Mouse (Mus musculus) adrenal gland (tissue): ENCODE data around the gene Hbb-bt.
"Not testable (repeated sequence)": the region's sequence is repeated elsewhere in the genome, so short reads cannot be mapped to it uniquely, and the experiment has no call there.

ENCODE experiments used
- intact Hi-C: fragments of 180-260 bp; cut with DNase I; formaldehyde crosslinking; loops from one replicate; pipeline ENCODE4 v1.15.1; 2025
- long read RNA-seq, 2 experiments: library from polyadenylated mRNA; unstranded; transcript quantifications; one replicate each; pipeline ENCODE4 v2.0.0; 2020; ENCODE audit warnings: borderline replicate concordance in 1 of 2; ENCODE audit not compliant: insufficient replicate concordance in 1 of 2

Hbb-bt gene
- long read RNA-seq, experiment 1, transcript Hbb-bt-201 (3 exons, 703 nt): major isoform, 55 of 57 reads
- long read RNA-seq, experiment 1, partial matches to known transcripts: 1 of 57 reads
- long read RNA-seq, experiment 1, other reads (novel, unspliced or antisense): 1 of 57 reads
- long read RNA-seq, experiment 2, transcript Hbb-bt-201 (3 exons, 703 nt): major isoform, 78 of 79 reads
- long read RNA-seq, experiment 2, partial matches to known transcripts: 1 of 79 reads
- long read RNA-seq, experiment 2, other reads (novel, unspliced or antisense): 0 of 79 reads

- intact Hi-C loops: no loop called here
Measured at GRCm38 (mm10) chr7:103813766-103814165, at the start of gene Hbb-bt. TSS of gene Hbb-bt (minus strand) at chr7:103813996.

- intact Hi-C loops: no loop called here
Measured at GRCm38 (mm10) chr7:103861531-103861930, 47.7 kb upstream of the Hbb-bt start.

GRCm38 (mm10) chr7:103860855-103861254 is 47.1 kb upstream of the Hbb-bt start:
- intact Hi-C loops: no loop called here

- intact Hi-C loops: no loop called here
Measured at GRCm38 (mm10) chr7:103859076-103859475, 45.3 kb upstream of the Hbb-bt start.

GRCm38 (mm10) chr7:103854669-103855068 is 40.9 kb upstream of the Hbb-bt start:
- intact Hi-C loops: no loop called here

- intact Hi-C loops: no loop called here
Measured at GRCm38 (mm10) chr7:103853090-103853489, 39.3 kb upstream of the Hbb-bt start, which contains the start of gene Hbb-y. TSS of gene Hbb-y (minus strand) at chr7:103853216.

- intact Hi-C loops: no loop called here
Measured at GRCm38 (mm10) chr7:103844525-103845325, 30.9 kb upstream of the Hbb-bt start.

GRCm38 (mm10) chr7:103843034-103843433 is 29.2 kb upstream of the Hbb-bt start, which contains the start of gene Hbb-bh1:
TSS of gene Hbb-bh1 (minus strand) at chr7:103843164.
- intact Hi-C loops: no loop called here

- intact Hi-C loops: no loop called here
Measured at GRCm38 (mm10) chr7:103840268-103840667, 26.5 kb upstream of the Hbb-bt start, which contains the start of gene Hbb-bh2. TSS of gene Hbb-bh2 (minus strand) at chr7:103840520.

- intact Hi-C loops: no loop called here
Measured at GRCm38 (mm10) chr7:103827808-103828207, 14.0 kb upstream of the Hbb-bt start, which contains the start of gene Hbb-bs. TSS of gene Hbb-bs (minus strand) at chr7:103828096.

GRCm38 (mm10) chr7:103827139-103827538 is 13.3 kb upstream of the Hbb-bt start:
- intact Hi-C loops: not testable (repeated sequence)

GRCm38 (mm10) chr7:103826255-103826887 is 12.6 kb upstream of the Hbb-bt start:
- intact Hi-C loops: no loop called here

- intact Hi-C loops: no loop called here
Measured at GRCm38 (mm10) chr7:103825536-103826254, 11.9 kb upstream of the Hbb-bt start.

GRCm38 (mm10) chr7:103824597-103824996 is 10.8 kb upstream of the Hbb-bt start:
- intact Hi-C loops: no loop called here

GRCm38 (mm10) chr7:103815085-103815484 is 1.3 kb upstream of the Hbb-bt start:
- intact Hi-C loops: not testable (repeated sequence)

GRCm38 (mm10) chr7:103813152-103813551 is 644 bp downstream of the Hbb-bt start:
- intact Hi-C loops: not testable (repeated sequence)

GRCm38 (mm10) chr7:103812174-103812573 is 1.6 kb downstream of the Hbb-bt start:
- intact Hi-C loops: no loop called here

- intact Hi-C loops: no loop called here
Measured at GRCm38 (mm10) chr7:103811223-103811845, 2.5 kb downstream of the Hbb-bt start.

GRCm38 (mm10) chr7:103810746-103811145 is 3.0 kb downstream of the Hbb-bt start:
- intact Hi-C loops: no loop called here

- intact Hi-C loops: no loop called here
Measured at GRCm38 (mm10) chr7:103810296-103810695, 3.5 kb downstream of the Hbb-bt start.

- intact Hi-C loops: no loop called here
Measured at GRCm38 (mm10) chr7:103809801-103810155, 4.0 kb downstream of the Hbb-bt start.
